Mouse (Mus musculus) ES-E14 (cell line): Measurements from ENCODE around the gene Aqp1. TPM values are rescaled to one million over a fixed set of nuclear protein-coding genes. Genes with fewer than 3 reads are reported as not detected.

Source experiments
- DNase-seq: peaks from one replicate; pipeline ENCODE4 v3.0.0-alpha.2; 2013; ENCODE audit warnings: low read depth, low spot score
- H3K27ac ChIP-seq: 2 replicates; pipeline ENCODE4 v1.5.1; 2012; ENCODE audit warnings: low read depth, mild to moderate bottlenecking, low read length, moderate library complexity, mixed read lengths; ENCODE audit not compliant: poor library complexity, insufficient read depth, severe bottlenecking
- H3K36me3 ChIP-seq: 2 replicates; pipeline ENCODE4 v1.6.1; 2012; ENCODE audit warnings: mild to moderate bottlenecking, low read length, moderate library complexity, mixed read lengths; ENCODE audit not compliant: control insufficient read depth, poor library complexity, insufficient read depth, severe bottlenecking
- H3K4me1 ChIP-seq, 2 experiments: fragments of 150-350 bp in 1 of 2; sonication (generic) in 1 of 2; 2 replicates each; pipeline ENCODE4 v1.6.1; 2012; ENCODE audit warnings: low read length in 2 of 2, mild to moderate bottlenecking in 1 of 2, mixed read lengths in 1 of 2; ENCODE audit not compliant: control insufficient read depth in 2 of 2, insufficient read depth in 2 of 2, poor library complexity in 1 of 2
- H3K4me3 ChIP-seq, 2 experiments: fragments of 150-350 bp in 1 of 2; sonication (generic) in 1 of 2; 2 replicates each; pipeline ENCODE4 v1.5.1; 2012; ENCODE audit warnings: low read length in 2 of 2, low read depth in 1 of 2, mild to moderate bottlenecking in 1 of 2, mixed read lengths in 1 of 2; ENCODE audit not compliant: insufficient read depth in 1 of 2, poor library complexity in 1 of 2, severe bottlenecking in 1 of 2
- H3K9ac ChIP-seq: 2 replicates; pipeline ENCODE4 v1.6.1; 2012; ENCODE audit warnings: low read depth, mild to moderate bottlenecking, low read length, mixed read lengths; ENCODE audit not compliant: poor library complexity, insufficient read depth, severe bottlenecking
- H3K9me3 ChIP-seq: fragments of 150-350 bp; sonication (generic); 2 replicates; pipeline ENCODE4 v1.6.1; 2012; ENCODE audit warnings: low read depth, mild to moderate bottlenecking, low read length; ENCODE audit not compliant: control insufficient read depth, insufficient read depth
- CHD2 ChIP-seq: IDR thresholded peaks from 2 replicates; pipeline ENCODE4 v1.6.1; 2014; ENCODE audit warnings: mild to moderate bottlenecking, low read depth, low read length, inconsistent platforms
- HCFC1 ChIP-seq: IDR thresholded peaks from 2 replicates; pipeline ENCODE4 v1.6.1; 2012; ENCODE audit warnings: low read length, inconsistent platforms, borderline replicate concordance; ENCODE audit not compliant: insufficient read depth
- MAFK ChIP-seq: IDR thresholded peaks from 2 replicates; pipeline ENCODE4 v1.6.1; 2014; ENCODE audit warnings: mild to moderate bottlenecking, low read depth, low read length, inconsistent platforms; ENCODE audit not compliant: insufficient read depth
- ZC3H11A ChIP-seq: IDR thresholded peaks from 2 replicates; pipeline ENCODE4 v1.6.1; 2012; ENCODE audit warnings: low read depth, mild to moderate bottlenecking, inconsistent platforms, low read length, borderline replicate concordance
- ZNF384 ChIP-seq: IDR thresholded peaks from 2 replicates; pipeline ENCODE4 v1.6.1; 2012; ENCODE audit warnings: low read depth, low read length, inconsistent platforms
- in situ Hi-C, 2 experiments: fragments of 600-800 bp; cut with MboI; formaldehyde crosslinking; loops; one replicate each; pipeline ENCODE4 v1.15.1; 2025; ENCODE audit warnings: low sequenced_read_pairs in 2 of 2, inconsistent platforms in 1 of 2; ENCODE audit not compliant: unreplicated experiment in 2 of 2
- total RNA-seq: library from RNA; depleted of rRNA; stranded (reverse); fragments of 300-350 nt; gene quantifications from 2 replicates; pipeline ENCODE4 v1.2.3, GENCODE M21; 2012

Gene Aqp1
- total RNA-seq, 1 experiment: 0.36 TPM

DNA sequence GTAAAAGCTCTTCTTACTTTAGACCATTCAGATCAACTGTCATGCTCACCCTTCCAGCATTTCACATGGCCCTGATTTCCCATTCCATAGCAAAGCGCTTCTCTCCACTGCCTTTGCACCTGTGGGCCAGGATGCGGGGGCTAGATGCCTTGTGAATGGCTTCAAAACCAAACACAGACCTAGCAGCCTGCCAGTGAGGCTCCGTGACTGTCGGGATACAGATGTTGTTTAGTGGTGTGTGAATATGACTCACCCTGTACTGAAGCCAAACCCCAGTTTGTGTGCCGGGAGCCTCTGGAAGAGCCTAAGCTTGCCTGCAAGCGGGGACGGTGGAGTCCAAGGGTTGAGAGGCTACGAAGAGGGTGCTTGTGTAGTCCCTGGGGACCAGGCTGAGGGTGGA is 21.6 kb upstream of the Aqp1 start:
- no peak for DNase-seq
- Histone ChIP-seq H3K9ac (no peak overlapping the region), H3K27ac (no peak overlapping the region), H3K4me1 (no peaks in the 10 kb centered on the region), H3K4me3 (no peak overlapping the region), H3K9me3 (no peaks in the 10 kb centered on the region), H3K36me3 (no peaks in the 10 kb centered on the region)
- in situ Hi-C loops: no loop called here
- TF ChIP-seq ZC3H11A (no peak), HCFC1 (no peak), CHD2 (no peak), ZNF384 (no peak), MAFK (no peak)

DNA sequence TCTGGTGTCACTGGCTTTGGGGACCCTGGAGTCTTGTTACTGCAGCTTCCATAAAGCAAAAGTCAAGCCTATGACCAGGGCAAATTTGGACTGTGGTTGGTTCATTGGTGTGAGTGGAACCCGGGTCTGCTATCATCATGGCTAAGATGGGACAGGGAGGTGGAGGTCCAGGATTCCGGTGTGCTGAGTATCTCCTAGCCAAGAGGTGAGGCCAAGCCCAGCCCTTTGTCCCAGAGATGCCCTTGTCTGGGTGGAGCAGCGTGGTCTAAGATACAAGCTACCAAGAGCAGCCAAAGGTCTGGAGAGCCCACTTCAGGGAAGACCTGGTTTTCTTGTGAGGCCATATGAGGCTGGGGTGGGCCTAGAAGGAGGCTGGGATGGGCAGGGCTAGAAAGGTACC is 17.6 kb upstream of the Aqp1 start:
- Histone ChIP-seq H3K4me1 (no peaks in the 10 kb centered on the region), H3K9ac (no peak overlapping the region), H3K27ac (no peak overlapping the region), H3K36me3 (no peaks in the 10 kb centered on the region), H3K4me3 (no peak overlapping the region), H3K9me3 (no peaks in the 10 kb centered on the region)
- no peak for TF ChIP-seq HCFC1
- no peak for TF ChIP-seq CHD2
- no peak for TF ChIP-seq MAFK
- no peak for TF ChIP-seq ZC3H11A
- DNase-seq: no peak
- in situ Hi-C loops: no loop called here

DNA sequence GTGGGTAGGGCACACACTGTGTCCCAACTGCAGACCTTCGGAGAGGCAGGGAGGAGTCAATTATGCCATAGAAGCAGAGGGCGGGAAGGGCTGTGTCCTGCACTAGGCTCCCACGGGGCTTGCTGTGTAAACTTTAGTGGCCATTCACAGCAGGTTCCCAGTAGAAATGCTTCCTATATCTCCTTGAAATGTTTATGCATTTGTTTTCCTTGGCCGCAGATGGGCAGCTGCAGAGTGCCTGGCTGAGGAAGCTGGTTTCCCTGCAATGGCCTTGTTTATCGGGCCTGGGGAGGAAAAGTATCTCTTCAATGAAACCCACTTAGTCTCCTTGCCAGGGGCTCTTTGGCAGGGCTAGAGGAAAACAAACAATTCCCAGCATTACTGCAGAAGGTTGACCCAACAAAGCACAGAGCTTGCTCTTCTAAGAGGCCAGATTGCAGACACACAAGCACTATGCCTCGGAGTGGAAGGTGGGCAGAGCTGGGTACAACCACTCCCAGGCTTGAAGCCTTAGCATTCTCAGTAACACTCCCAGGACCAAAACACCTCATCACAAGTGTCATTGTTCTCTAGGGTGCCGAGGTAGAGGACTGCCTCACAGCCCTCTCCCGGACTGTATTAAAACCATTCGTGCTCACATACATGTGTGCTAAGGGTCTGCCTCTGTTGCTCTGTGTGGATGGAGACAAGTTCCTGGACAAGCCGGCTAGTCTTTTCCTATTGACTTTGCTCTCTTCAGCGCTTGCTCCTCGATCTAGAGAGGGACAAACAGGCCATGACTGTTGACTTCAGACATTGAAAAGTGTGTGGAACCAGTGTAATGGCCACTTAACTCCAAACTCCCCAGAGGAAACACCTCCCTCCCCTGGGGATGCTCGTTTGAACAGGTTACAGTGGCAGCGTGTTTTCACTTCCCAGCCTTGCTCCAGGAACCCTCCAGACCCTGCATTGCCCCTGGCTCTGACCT is 16.4 kb upstream of the Aqp1 start:
- DNase-seq: no peak
- H3K9ac ChIP-seq: no peak overlapping the region
- H3K4me1 ChIP-seq: no peaks in the 10 kb centered on the region
- no peak overlapping the region for H3K27ac ChIP-seq
- in situ Hi-C loops: no loop called here
- H3K9me3 ChIP-seq: no peaks in the 10 kb centered on the region
- no peak for TF ChIP-seq CHD2
- no peak for TF ChIP-seq HCFC1
- TF ChIP-seq ZC3H11A: no peak
- TF ChIP-seq MAFK: no peak
- TF ChIP-seq ZNF384: no peak
- no peaks in the 10 kb centered on the region for H3K36me3 ChIP-seq
- no peak overlapping the region for H3K4me3 ChIP-seq

DNA sequence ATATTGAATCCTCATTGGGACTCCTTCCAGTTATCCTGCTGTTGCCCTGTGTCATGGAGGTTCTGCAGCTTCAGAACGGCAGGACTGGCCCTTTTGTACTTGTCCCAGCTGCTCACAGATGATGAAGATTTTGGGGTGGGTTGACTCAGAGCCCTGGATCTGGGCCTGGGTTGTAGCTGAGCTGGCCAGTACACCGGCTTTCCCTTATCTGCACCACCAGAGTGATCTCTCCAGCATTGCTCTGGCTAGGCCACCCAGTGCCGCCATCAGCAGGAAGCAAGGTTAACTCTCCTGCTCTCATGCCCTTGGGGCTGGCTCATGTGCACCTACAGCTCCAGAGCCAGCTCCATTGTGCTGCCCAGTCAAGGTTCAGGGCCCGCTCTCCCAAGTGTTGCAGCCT is 15.3 kb upstream of the Aqp1 start:
- no peak overlapping the region for H3K27ac ChIP-seq
- H3K9me3 ChIP-seq: no peaks in the 10 kb centered on the region
- no peak for DNase-seq
- no peak overlapping the region for H3K4me3 ChIP-seq
- TF ChIP-seq ZNF384 (no peak), MAFK (no peak), HCFC1 (no peak)
- no peak overlapping the region for H3K9ac ChIP-seq
- in situ Hi-C loops: no loop called here
- H3K36me3 ChIP-seq: no peaks in the 10 kb centered on the region
- H3K4me1 ChIP-seq: no peaks in the 10 kb centered on the region

DNA sequence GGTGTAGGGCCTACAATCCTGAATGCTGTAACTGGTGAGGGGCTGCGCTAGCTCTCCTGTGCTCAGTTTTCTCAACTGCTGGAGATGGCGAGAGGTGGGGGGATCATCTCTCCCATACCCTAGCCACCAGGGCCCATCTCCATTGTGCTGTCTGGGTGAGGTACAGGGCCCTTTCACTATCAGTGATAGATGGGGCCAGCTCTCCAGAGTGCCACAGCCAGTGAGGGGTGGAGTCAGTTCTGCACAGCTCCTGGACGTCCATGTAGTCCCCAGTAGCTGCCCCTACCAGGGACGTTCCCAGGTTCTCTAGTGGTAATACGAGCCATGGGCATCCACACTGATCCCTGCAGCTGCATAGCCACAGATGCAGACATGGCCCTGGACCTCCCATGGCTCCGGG is 14.7 kb upstream of the Aqp1 start:
- Histone ChIP-seq H3K36me3 (no peaks in the 10 kb centered on the region), H3K4me3 (no peak overlapping the region), H3K9me3 (no peaks in the 10 kb centered on the region), H3K27ac (no peak overlapping the region), H3K9ac (no peak overlapping the region), H3K4me1 (no peaks in the 10 kb centered on the region)
- no peak for DNase-seq
- TF ChIP-seq MAFK (no peak), ZC3H11A (no peak), ZNF384 (no peak)
- in situ Hi-C loops: no loop called here
